Mouse (Mus musculus): ENCODE data around the gene Gm45783. TPM values are rescaled to one million over a fixed set of nuclear protein-coding genes. Genes with fewer than 3 reads are reported as not detected.
A peak's percentile ranks its signal among the peaks of the same experiment; 100 is the strongest.
"Not testable (repeated sequence)": the region's sequence is repeated elsewhere in the genome, so short reads cannot be mapped to it uniquely, and the experiment has no call there.

Gm45783 gene
- 1 to 10 TPM in 1 of 2 experiments, not detected in 1; 2.6 TPM for total RNA-seq (2021)
- long read RNA-seq, experiment 1: 0 reads
- long read RNA-seq, experiment 2, partial matches to known transcripts: 0 of 1 reads
- long read RNA-seq, experiment 2, other reads (novel, unspliced or antisense): 1 of 1 reads

DNA sequence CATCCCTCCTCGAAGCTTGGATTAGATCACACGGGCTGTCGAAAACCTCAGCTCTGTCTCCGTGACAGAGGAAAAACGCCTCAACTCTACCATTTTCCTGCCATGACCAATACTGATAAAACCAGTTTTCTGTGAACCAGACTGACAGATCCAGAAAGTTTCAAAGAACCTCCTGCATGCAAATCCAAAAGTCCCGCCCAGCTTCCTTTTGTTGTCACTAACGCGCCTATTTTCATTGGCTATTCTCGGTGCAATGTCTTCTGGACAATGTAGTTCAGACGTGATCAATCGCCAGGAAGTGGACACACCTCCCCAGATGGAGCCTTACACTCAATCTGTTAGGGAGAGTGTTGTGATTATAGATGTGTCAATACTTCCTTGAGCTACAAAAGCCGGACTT lies at the start of gene Gm45783:
TSS of gene Gm45783 (minus strand) at position 143 of the 400 bp plus-strand sequence.
- peak; percentile 22 for DNase-seq

DNA sequence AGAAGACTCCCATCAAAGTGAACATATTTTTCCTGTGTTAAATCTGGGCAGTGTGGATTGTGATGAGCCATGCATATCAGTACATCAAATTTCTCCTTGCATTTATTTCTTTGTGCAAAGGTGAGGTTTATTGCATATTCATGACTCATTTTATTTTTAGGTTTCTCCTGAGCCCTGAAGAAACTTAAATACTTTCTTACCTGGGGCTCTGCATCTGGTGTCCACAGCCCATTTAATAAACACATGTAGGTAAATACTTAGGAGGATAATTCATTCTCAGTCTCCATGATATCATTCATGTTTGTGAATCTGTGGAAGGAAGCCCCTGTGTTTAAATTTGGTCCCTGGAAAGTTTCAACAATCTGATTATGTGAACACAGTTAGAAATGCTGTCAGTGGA lies 25.2 kb upstream of the Gm45783 start, which contains the start of gene Vmn2r31:
TSS of gene Vmn2r31 (minus strand) at position 101 of the 400 bp plus-strand sequence.
- not testable (repeated sequence) for DNase-seq

DNA sequence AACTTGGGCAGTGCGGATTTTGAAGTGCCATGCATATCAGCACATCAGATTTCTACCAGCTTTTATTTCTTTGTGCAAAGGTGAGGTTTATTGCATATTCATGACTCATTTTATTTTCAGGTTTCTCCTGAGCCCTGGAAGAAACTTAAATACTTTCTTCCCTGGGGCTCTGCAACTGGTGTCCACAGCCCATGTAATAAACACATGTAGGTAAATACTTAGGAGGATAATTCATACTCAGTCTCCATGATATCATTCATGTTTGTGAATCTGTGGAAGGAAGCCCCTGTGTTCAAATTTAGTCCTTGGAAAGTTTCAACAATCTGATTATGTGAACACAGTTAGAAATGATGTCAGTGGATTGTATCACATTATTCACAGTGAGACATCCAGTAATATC lies 36.9 kb downstream of the Gm45783 start, which contains the start of gene Vmn2r30:
TSS of gene Vmn2r30 (minus strand) at position 101 of the 400 bp plus-strand sequence.
- DNase-seq: not testable (repeated sequence)

DNA sequence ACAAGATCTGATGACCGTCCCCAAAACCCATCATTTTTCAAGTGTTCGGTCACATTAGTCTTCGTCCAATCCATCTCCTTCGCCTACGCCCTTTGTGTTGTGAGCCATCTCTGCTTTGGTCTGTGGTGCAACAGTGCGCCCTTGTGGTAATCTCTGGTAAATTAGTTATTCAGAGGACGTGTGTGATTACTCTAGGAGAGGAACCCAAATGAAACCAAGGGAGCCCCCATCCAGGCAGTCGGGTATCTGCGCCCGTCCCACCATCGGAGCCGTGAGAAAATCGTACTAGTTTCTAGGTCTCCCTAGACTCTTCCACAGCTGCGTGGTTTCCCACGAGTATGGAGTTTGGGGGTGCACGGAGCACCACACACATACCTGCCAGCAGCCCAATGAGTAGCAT lies 78.8 kb downstream of the Gm45783 start:
- peak; percentile 54 for DNase-seq

Small RNA genes within 50 kb of the gene (microRNA-seq; reads per million reads assigned to microRNA genes)
- 9.2 reads per million, percentile 15 among the genes with 10 or more reads in this experiment for gene Mir5620

Other genes with a start within 250 kb of the Gm45783 start
- gene Zfp773, start 237.8 kb downstream of the Gm45783 start, total RNA-seq (2021): under 1 TPM; 0.27 to 0.64 TPM
- 1 to 10 TPM; 1.6 to 2.7 TPM for gene Zfp418, start 203.2 kb downstream of the Gm45783 start, total RNA-seq (2021)
- gene Zfp772, start 164.6 kb downstream of the Gm45783 start, total RNA-seq (2021): 1 to 10 TPM; 3.6 to 4.7 TPM
- under 1 TPM; 0.27 to 0.91 TPM for gene Vmn2r29, start 127.2 kb downstream of the Gm45783 start, total RNA-seq (2021)
- gene Gm45844, start 96.3 kb downstream of the Gm45783 start, total RNA-seq (2021): 1 to 10 TPM; 2.5 to 4.2 TPM
- 10 to 100 TPM; 40.3 to 45.7 TPM for gene Clcn4, start 73.7 kb downstream of the Gm45783 start, total RNA-seq (2021)
- under 1 TPM; 0.15 to 0.36 TPM for gene Vmn2r30, start 37.0 kb downstream of the Gm45783 start, total RNA-seq (2021)
- not detected for gene Vmn2r31, start 25.1 kb upstream of the Gm45783 start, total RNA-seq (2021)
- gene Vmn2r32, start 105.4 kb upstream of the Gm45783 start, total RNA-seq (2021): not detected
- not detected for gene Vmn2r33, start 192.2 kb upstream of the Gm45783 start, total RNA-seq (2021)